Mouse (Mus musculus) C2C12 (cell line): ENCODE results near the gene Anxa11.
"Not testable (repeated sequence)": the region's sequence is repeated elsewhere in the genome, so short reads cannot be mapped to it uniquely, and the experiment has no call there.

ENCODE experiments used
- CTCF ChIP-seq: IDR thresholded peaks from one replicate; pipeline ENCODE4 v1.5.1; 2011; ENCODE audit not compliant: control insufficient read depth, insufficient read depth, insufficient read length
- FOSL1 ChIP-seq: IDR thresholded peaks from one replicate; pipeline ENCODE4 v1.8.0; 2011; ENCODE audit warnings: mild to moderate bottlenecking, low read length; ENCODE audit not compliant: poor library complexity, insufficient read depth, severe bottlenecking
- MAX ChIP-seq: IDR thresholded peaks from one replicate; pipeline ENCODE4 v1.6.1; 2011; ENCODE audit warnings: mild to moderate bottlenecking, control low read depth
- USF1 ChIP-seq: IDR thresholded peaks from one replicate; pipeline ENCODE4 v1.6.1; 2011; ENCODE audit warnings: low read depth, mild to moderate bottlenecking, control low read depth, moderate library complexity

GRCm38 (mm10) chr14:25908976-25909375, 67.0 kb downstream of the Anxa11 start:
- not testable (repeated sequence) for TF ChIP-seq CTCF, USF1, MAX, FOSL1
